In genomic region chr11:120150440-120151112, GRCm38 (mm10) we compare ENCODE assay signal across 8 mouse cellular contexts. TPM values are rescaled to one million over a fixed set of nuclear protein-coding genes. Genes with fewer than 3 reads are reported as not detected.
A peak's percentile ranks its signal among the peaks of the same experiment; 100 is the strongest.
DNase-seq lines count a peak whose midpoint lies in the region; ATAC-seq and TF ChIP-seq lines count a peak whose summit lies in the region.

No protein-coding gene starts in this region.

- no peak for TF ChIP-seq POLR2A in testis, adult 2 months (IDR thresholded peaks at IDR 0.05; ENCODE audit: control insufficient read depth, low read depth, low read length)

- no peaks in the 10 kb centered on the region for H3K9me3 ChIP-seq in forebrain, embryonic 16.5 days (ENCODE audit: control insufficient read depth, low read length)
- no peaks in the 10 kb centered on the region for H3K9me3 ChIP-seq in limb, embryonic 11.5 days (ENCODE audit: control insufficient read depth, low read length)
- no peaks in the 10 kb centered on the region for H3K9me3 ChIP-seq in midbrain, embryonic 10.5 days (replicated peaks)

- ATAC-seq in forebrain, embryonic 16.5 days: peak; percentile 36; the same call in 1 of the 2 replicates
- ATAC-seq in limb, embryonic 11.5 days (ENCODE audit: insufficient number of reproducible peaks, low FRiP score, low TSS enrichment, low read depth): 0 out of 2 replicates have a peak, but pooled peaks have one; percentile 2

- peak overlapping the region; percentile 96 for H3K4me3 ChIP-seq in testis, adult 2 months (ENCODE audit: control insufficient read depth, low read depth, low read length)
- peak overlapping the region; percentile 61 for H3K4me3 ChIP-seq in forebrain, embryonic 16.5 days (replicated peaks; ENCODE audit: low read length)
- peak overlapping the region; percentile 68 for H3K4me3 ChIP-seq in limb, embryonic 11.5 days (ENCODE audit: low read depth, low read length)
- peak overlapping the region; percentile 98 for H3K4me3 ChIP-seq in midbrain, embryonic 10.5 days

- WGBS in forebrain, embryonic 16.5 days: under 1% methylated on average over 44 of the region's 44 CpGs
- WGBS in limb, embryonic 11.5 days: under 1% methylated on average over 44 of the region's 44 CpGs
- WGBS in midbrain, embryonic 10.5 days: under 1% methylated on average over 44 of the region's 44 CpGs

- H3K36me3 ChIP-seq in testis, adult 2 months (ENCODE audit: control insufficient read depth, insufficient read depth, low read length): no peaks in the 10 kb centered on the region
- H3K36me3 ChIP-seq in forebrain, embryonic 16.5 days (ENCODE audit: control insufficient read depth, insufficient read depth): no peaks in the 10 kb centered on the region
- H3K36me3 ChIP-seq in limb, embryonic 11.5 days (ENCODE audit: control insufficient read depth, insufficient read depth, low read length): no peaks in the 10 kb centered on the region
- 0 out of 2 replicates have a peak, but pooled peaks cover 8% of the 10 kb centered on the region for H3K36me3 ChIP-seq in midbrain, embryonic 10.5 days

- H3K4me2 ChIP-seq in forebrain, embryonic 16.5 days (ENCODE audit: low read length): peak overlapping the region; percentile 88
- peak overlapping the region; percentile 83 for H3K4me2 ChIP-seq in limb, embryonic 11.5 days (ENCODE audit: low read depth, severe bottlenecking)

- H3K4me1 ChIP-seq in testis, adult 2 months (ENCODE audit: control insufficient read depth, insufficient read depth, low read length): peaks cover 10% of the 10 kb centered on the region
- H3K4me1 ChIP-seq in forebrain, embryonic 16.5 days (replicated peaks; ENCODE audit: control insufficient read depth, insufficient read depth, low read length): peaks cover 15% of the 10 kb centered on the region
- H3K4me1 ChIP-seq in limb, embryonic 11.5 days (ENCODE audit: control insufficient read depth, insufficient read depth, low read length): peaks cover 6% of the 10 kb centered on the region
- peaks cover 29% of the 10 kb centered on the region for H3K4me1 ChIP-seq in midbrain, embryonic 10.5 days

- no peaks in the 10 kb centered on the region for H3K27me3 ChIP-seq in testis, adult 2 months (ENCODE audit: control insufficient read depth, insufficient read depth, low read length)
- H3K27me3 ChIP-seq in forebrain, embryonic 16.5 days (replicated peaks; ENCODE audit: control insufficient read depth, insufficient read depth, low read length): no peaks in the 10 kb centered on the region
- no peaks in the 10 kb centered on the region for H3K27me3 ChIP-seq in limb, embryonic 11.5 days (ENCODE audit: control insufficient read depth, insufficient read depth, low read length)
- H3K27me3 ChIP-seq in midbrain, embryonic 10.5 days (ENCODE audit: low read depth, poor library complexity, severe bottlenecking): no peaks in the 10 kb centered on the region

- peak overlapping the region; percentile 64 for H3K9ac ChIP-seq in forebrain, embryonic 16.5 days (replicated peaks; ENCODE audit: low read depth, low read length)
- peak overlapping the region; percentile 77 for H3K9ac ChIP-seq in limb, embryonic 11.5 days (ENCODE audit: low read length)

- DNase-seq in testis, postnatal 14 days (ENCODE audit: low spot score): no peak
- DNase-seq in brain, adult 2 months (ENCODE audit: low read depth, low spot score): peak; percentile 23
- no peak for DNase-seq in limb, embryonic 11.5 days (ENCODE audit: low spot score)
- DNase-seq in midbrain, embryonic 10.5 days (ENCODE audit: low spot score): peak; percentile 36
- peak; percentile 24 for DNase-seq in yolk sac, embryonic 10.5 days (ENCODE audit: low spot score)
- DNase-seq in cerebellum, postnatal 36 days: no peak

- no peak for TF ChIP-seq CTCF in testis, adult 2 months (IDR thresholded peaks at IDR 0.05; ENCODE audit: control insufficient read depth, insufficient read depth, insufficient replicate concordance, low read depth, low read length)

- H3K27ac ChIP-seq in testis, adult 2 months (ENCODE audit: control insufficient read depth, insufficient read depth, low read depth, low read length): peak overlapping the region; percentile 77
- peak overlapping the region; percentile 51 for H3K27ac ChIP-seq in forebrain, embryonic 16.5 days (ENCODE audit: low read length)
- H3K27ac ChIP-seq in limb, embryonic 11.5 days (replicated peaks; ENCODE audit: low read depth, low read length): peak overlapping the region; percentile 56; the same call in 1 of the 2 replicates
- H3K27ac ChIP-seq in midbrain, embryonic 10.5 days (replicated peaks): peak overlapping the region; percentile 88

RNA-seq across cellular contexts. Expression of gene Slc38a10, which starts 0.6 kb away (rescaled TPM):
- polyA plus RNA-seq in testis, adult 2 months (2012; rRNA removed): 76.3 and 90.4 TPM in 2 replicates
- polyA plus RNA-seq in forebrain, embryonic 16.5 days (2015; fragmentation: Nextera tagmentation; extraction: Ambion mirVana): 106 and 110 TPM in 2 replicates
- 46.1 and 53.2 TPM in 2 replicates for polyA plus RNA-seq in limb, embryonic 11.5 days (2014; fragmentation: Nextera tagmentation; extraction: Ambion mirVana)
- 87.1 and 97.9 TPM in 2 replicates for polyA plus RNA-seq in midbrain, embryonic 10.5 days (2016; fragmentation: Nextera tagmentation; extraction: Ambion mirVana)

RNA-seq across cellular contexts. Expression of gene Ndufaf8, which starts 51.8 kb away (rescaled TPM):
- 47.0 and 59.4 TPM in 2 replicates for polyA plus RNA-seq in testis, adult 2 months (2012; rRNA removed)
- polyA plus RNA-seq in forebrain, embryonic 16.5 days (2015; fragmentation: Nextera tagmentation; extraction: Ambion mirVana): 49.4 and 53.3 TPM in 2 replicates
- 71.3 and 71.4 TPM in 2 replicates for polyA plus RNA-seq in limb, embryonic 11.5 days (2014; fragmentation: Nextera tagmentation; extraction: Ambion mirVana)
- 89.7 and 91.0 TPM in 2 replicates for polyA plus RNA-seq in midbrain, embryonic 10.5 days (2016; fragmentation: Nextera tagmentation; extraction: Ambion mirVana)

RNA-seq across cellular contexts. Expression of gene Tepsin, which starts 52.0 kb away (rescaled TPM):
- 19.2 and 19.9 TPM in 2 replicates for polyA plus RNA-seq in testis, adult 2 months (2012; rRNA removed)
- 16.6 and 21.7 TPM in 2 replicates for polyA plus RNA-seq in forebrain, embryonic 16.5 days (2015; fragmentation: Nextera tagmentation; extraction: Ambion mirVana)
- 16.9 and 18.6 TPM in 2 replicates for polyA plus RNA-seq in limb, embryonic 11.5 days (2014; fragmentation: Nextera tagmentation; extraction: Ambion mirVana)
- 20.0 and 21.2 TPM in 2 replicates for polyA plus RNA-seq in midbrain, embryonic 10.5 days (2016; fragmentation: Nextera tagmentation; extraction: Ambion mirVana)

Comparison
In these comparisons a context has a peak if more than half of its experiments do, and no peak if none do; other contexts are left out.
1. DNase-seq: peak in brain, adult 2 months (single experiment), midbrain, embryonic 10.5 days (single experiment) and yolk sac, embryonic 10.5 days (single experiment); none in testis, postnatal 14 days (single experiment), limb, embryonic 11.5 days (single experiment) and cerebellum, postnatal 36 days (0 of 2).
2. Peak in every context shown above with its lines, with median percentiles within 50 percentile points of each other: H3K27ac ChIP-seq and H3K4me3 ChIP-seq.